Mouse (Mus musculus): ENCODE results near the gene St5. TPM values are rescaled to one million over a fixed set of nuclear protein-coding genes. Genes with fewer than 3 reads are reported as not detected.

Gene St5
- polyA plus RNA-seq, 1 experiment from 2014 or later: 53.3 TPM

- peaks cover 11% of the 10 kb centered on the region; the same call in 1 of the 2 replicates for H3K36me3 ChIP-seq (ENCODE audit: control insufficient read depth, insufficient read depth, low read length)
- H3K4me3 ChIP-seq (ENCODE audit: low read depth, low read length): no peak overlapping the region
- H3K27me3 ChIP-seq (ENCODE audit: control insufficient read depth, insufficient read depth, low read length): no peaks in the 10 kb centered on the region
- H3K27ac ChIP-seq (ENCODE audit: low read length): peak overlapping the region; percentile 12; the same call in 1 of the 2 replicates
- WGBS: 33% methylated on average over 6 of the region's 6 CpGs
- no peaks in the 10 kb centered on the region for H3K9me3 ChIP-seq (ENCODE audit: control insufficient read depth, low read depth, low read length)
- H3K9ac ChIP-seq (replicated peaks; ENCODE audit: low read depth, low read length): no peak overlapping the region
- H3K4me2 ChIP-seq (replicated peaks; ENCODE audit: low read depth, low read length): no peak overlapping the region
- ATAC-seq (ENCODE audit: insufficient number of reproducible peaks, insufficient read depth, low FRiP score, low read depth): peak; percentile 59; the same call in 1 of the 2 replicates
- peaks cover 33% of the 10 kb centered on the region for H3K4me1 ChIP-seq (ENCODE audit: control insufficient read depth, insufficient read depth, low read length)
Measured at GRCm38 (mm10) chr7:109559536-109559935, 143.9 kb downstream of the St5 start.

- Histone ChIP-seq H3K9ac (replicated peaks; ENCODE audit: low read depth, low read length) (no peak overlapping the region), H3K27me3 (ENCODE audit: control insufficient read depth, insufficient read depth, low read length) (no peaks in the 10 kb centered on the region), H3K4me3 (ENCODE audit: low read depth, low read length) (no peak overlapping the region), H3K36me3 (ENCODE audit: control insufficient read depth, insufficient read depth, low read length) (peaks cover 19% of the 10 kb centered on the region), H3K4me1 (ENCODE audit: control insufficient read depth, insufficient read depth, low read length) (no peaks in the 10 kb centered on the region; the same call in 1 of the 2 replicates), H3K9me3 (ENCODE audit: control insufficient read depth, low read depth, low read length) (no peaks in the 10 kb centered on the region), H3K27ac (ENCODE audit: low read length) (no peak overlapping the region), H3K4me2 (replicated peaks; ENCODE audit: low read depth, low read length) (no peak overlapping the region)
- WGBS: 90% methylated on average over 5 of the region's 5 CpGs
- ATAC-seq (ENCODE audit: insufficient number of reproducible peaks, insufficient read depth, low FRiP score, low read depth): no peak
Measured at GRCm38 (mm10) chr7:109546726-109547125, 156.7 kb downstream of the St5 start.

- no peaks in the 10 kb centered on the region; the same call in 1 of the 2 replicates for H3K4me1 ChIP-seq (ENCODE audit: control insufficient read depth, insufficient read depth, low read length)
- no peaks in the 10 kb centered on the region for H3K27me3 ChIP-seq (ENCODE audit: control insufficient read depth, insufficient read depth, low read length)
- H3K36me3 ChIP-seq (ENCODE audit: control insufficient read depth, insufficient read depth, low read length): peaks cover 19% of the 10 kb centered on the region
- no peaks in the 10 kb centered on the region for H3K9me3 ChIP-seq (ENCODE audit: control insufficient read depth, low read depth, low read length)
- no peak overlapping the region for H3K4me3 ChIP-seq (ENCODE audit: low read depth, low read length)
- no peak overlapping the region for H3K4me2 ChIP-seq (replicated peaks; ENCODE audit: low read depth, low read length)
- H3K27ac ChIP-seq (ENCODE audit: low read length): no peak overlapping the region
- 86% methylated on average over 2 of the region's 2 CpGs for WGBS
- no peak for ATAC-seq (ENCODE audit: insufficient number of reproducible peaks, insufficient read depth, low FRiP score, low read depth)
- no peak overlapping the region for H3K9ac ChIP-seq (replicated peaks; ENCODE audit: low read depth, low read length)
Measured at GRCm38 (mm10) chr7:109546186-109546585, 157.2 kb downstream of the St5 start.

DNA sequence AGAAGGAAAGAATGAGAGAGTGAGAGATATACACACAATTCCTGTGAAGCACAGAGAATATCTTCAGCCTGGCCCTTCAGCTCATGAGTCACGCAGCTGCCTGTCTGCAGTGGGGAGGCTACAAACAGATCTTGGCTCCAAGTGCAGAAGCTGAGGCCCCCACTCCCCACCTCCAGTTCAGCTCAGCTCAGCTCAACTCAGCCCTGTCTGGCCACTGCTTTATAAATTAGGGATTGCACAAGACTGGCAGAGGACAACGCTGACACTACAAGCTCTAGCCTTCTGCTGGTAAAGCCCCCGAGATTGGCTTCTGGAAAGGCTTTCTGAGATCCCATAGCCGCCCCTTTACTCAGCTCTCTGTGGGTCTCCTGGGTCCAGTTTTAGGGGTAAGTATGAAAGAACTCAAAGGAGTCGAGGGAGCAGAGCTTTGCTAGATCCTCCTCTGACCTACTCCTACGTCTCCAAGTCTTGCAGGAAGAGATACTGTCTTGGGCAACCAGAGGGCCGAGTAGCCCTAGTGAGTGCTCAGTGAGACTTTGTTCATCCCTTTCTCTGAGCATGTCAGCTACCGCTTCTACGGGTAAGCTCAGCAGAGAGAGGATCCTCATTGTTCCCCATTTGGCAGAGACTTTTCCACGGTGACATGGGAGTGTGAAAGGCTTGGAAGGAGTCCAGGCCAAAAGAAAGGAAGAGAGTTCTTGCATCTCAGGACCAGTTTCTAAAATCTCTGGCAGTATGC lies 158.0 kb downstream of the St5 start:
- Histone ChIP-seq H3K9ac (replicated peaks; ENCODE audit: low read depth, low read length) (no peak overlapping the region), H3K27me3 (ENCODE audit: control insufficient read depth, insufficient read depth, low read length) (no peaks in the 10 kb centered on the region), H3K9me3 (ENCODE audit: control insufficient read depth, low read depth, low read length) (no peaks in the 10 kb centered on the region), H3K27ac (ENCODE audit: low read length) (peak overlapping the region; percentile 61; the same call in 1 of the 2 replicates), H3K4me2 (replicated peaks; ENCODE audit: low read depth, low read length) (no peak overlapping the region), H3K36me3 (ENCODE audit: control insufficient read depth, insufficient read depth, low read length) (peaks cover 14% of the 10 kb centered on the region), H3K4me1 (ENCODE audit: control insufficient read depth, insufficient read depth, low read length) (no peaks in the 10 kb centered on the region; the same call in 1 of the 2 replicates), H3K4me3 (ENCODE audit: low read depth, low read length) (no peak overlapping the region)
- ATAC-seq (ENCODE audit: insufficient number of reproducible peaks, insufficient read depth, low FRiP score, low read depth): no peak
- 79% methylated on average over 10 of the region's 10 CpGs for WGBS

DNA sequence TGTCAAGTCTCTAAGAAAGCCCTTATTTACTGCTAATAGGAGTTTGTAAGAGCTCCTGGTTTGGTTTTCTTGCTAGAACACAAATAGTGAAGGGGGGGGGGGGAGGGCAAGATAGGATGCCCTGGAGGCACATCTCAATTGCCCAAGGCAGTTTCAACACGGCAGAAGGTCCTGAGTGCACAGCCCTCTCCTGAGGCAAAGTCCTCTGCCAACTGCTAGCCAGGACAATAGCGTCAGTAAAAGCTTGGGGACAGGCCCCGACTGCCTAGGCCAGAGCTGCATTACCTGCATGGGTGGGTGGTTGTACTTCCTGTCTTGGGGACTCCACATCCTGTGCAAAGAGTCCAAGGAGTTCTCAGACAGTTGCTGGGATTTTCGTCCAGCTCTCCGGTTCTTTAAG lies 158.6 kb downstream of the St5 start:
- H3K4me2 ChIP-seq (replicated peaks; ENCODE audit: low read depth, low read length): no peak overlapping the region
- peaks cover 18% of the 10 kb centered on the region for H3K36me3 ChIP-seq (ENCODE audit: control insufficient read depth, insufficient read depth, low read length)
- no peaks in the 10 kb centered on the region for H3K27me3 ChIP-seq (ENCODE audit: control insufficient read depth, insufficient read depth, low read length)
- WGBS: 79% methylated on average over 5 of the region's 5 CpGs
- H3K27ac ChIP-seq (ENCODE audit: low read length): 0 out of 2 replicates have a peak overlapping the region, but pooled peaks have one; percentile 61
- no peak overlapping the region for H3K4me3 ChIP-seq (ENCODE audit: low read depth, low read length)
- H3K4me1 ChIP-seq (ENCODE audit: control insufficient read depth, insufficient read depth, low read length): no peaks in the 10 kb centered on the region; the same call in 1 of the 2 replicates
- H3K9me3 ChIP-seq (ENCODE audit: control insufficient read depth, low read depth, low read length): no peaks in the 10 kb centered on the region
- ATAC-seq (ENCODE audit: insufficient number of reproducible peaks, insufficient read depth, low FRiP score, low read depth): no peak
- no peak overlapping the region for H3K9ac ChIP-seq (replicated peaks; ENCODE audit: low read depth, low read length)

- WGBS: 86% methylated on average over 3 of the region's 3 CpGs
- H3K27ac ChIP-seq (ENCODE audit: low read length): peak overlapping the region; percentile 4; the same call in 1 of the 2 replicates
Measured at GRCm38 (mm10) chr7:109542364-109542628, 161.1 kb downstream of the St5 start.

GRCm38 (mm10) chr7:109541609-109542363 lies 161.6 kb downstream of the St5 start:
- peaks cover 31% of the 10 kb centered on the region for H3K36me3 ChIP-seq (ENCODE audit: control insufficient read depth, insufficient read depth, low read length)
- 82% methylated on average over 10 of the region's 10 CpGs for WGBS
- no peaks in the 10 kb centered on the region; the same call in 1 of the 2 replicates for H3K4me1 ChIP-seq (ENCODE audit: control insufficient read depth, insufficient read depth, low read length)
- no peaks in the 10 kb centered on the region for H3K9me3 ChIP-seq (ENCODE audit: control insufficient read depth, low read depth, low read length)
- H3K9ac ChIP-seq (replicated peaks; ENCODE audit: low read depth, low read length): no peak overlapping the region
- H3K27me3 ChIP-seq (ENCODE audit: control insufficient read depth, insufficient read depth, low read length): no peaks in the 10 kb centered on the region
- no peak overlapping the region for H3K4me2 ChIP-seq (replicated peaks; ENCODE audit: low read depth, low read length)
- H3K27ac ChIP-seq (ENCODE audit: low read length): peak overlapping the region; percentile 4; the same call in 1 of the 2 replicates
- no peak for ATAC-seq (ENCODE audit: insufficient number of reproducible peaks, insufficient read depth, low FRiP score, low read depth)
- H3K4me3 ChIP-seq (ENCODE audit: low read depth, low read length): no peak overlapping the region

More at GRCm38 (mm10) chr7:109542364-109542628, 161.1 kb downstream of the St5 start:
- Histone ChIP-seq H3K4me1 (ENCODE audit: control insufficient read depth, insufficient read depth, low read length) (no peaks in the 10 kb centered on the region; the same call in 1 of the 2 replicates), H3K4me2 (replicated peaks; ENCODE audit: low read depth, low read length) (no peak overlapping the region), H3K9ac (replicated peaks; ENCODE audit: low read depth, low read length) (no peak overlapping the region), H3K4me3 (ENCODE audit: low read depth, low read length) (no peak overlapping the region), H3K27me3 (ENCODE audit: control insufficient read depth, insufficient read depth, low read length) (no peaks in the 10 kb centered on the region), H3K9me3 (ENCODE audit: control insufficient read depth, low read depth, low read length) (no peaks in the 10 kb centered on the region), H3K36me3 (ENCODE audit: control insufficient read depth, insufficient read depth, low read length) (peaks cover 31% of the 10 kb centered on the region)
- ATAC-seq (ENCODE audit: insufficient number of reproducible peaks, insufficient read depth, low FRiP score, low read depth): no peak

DNA sequence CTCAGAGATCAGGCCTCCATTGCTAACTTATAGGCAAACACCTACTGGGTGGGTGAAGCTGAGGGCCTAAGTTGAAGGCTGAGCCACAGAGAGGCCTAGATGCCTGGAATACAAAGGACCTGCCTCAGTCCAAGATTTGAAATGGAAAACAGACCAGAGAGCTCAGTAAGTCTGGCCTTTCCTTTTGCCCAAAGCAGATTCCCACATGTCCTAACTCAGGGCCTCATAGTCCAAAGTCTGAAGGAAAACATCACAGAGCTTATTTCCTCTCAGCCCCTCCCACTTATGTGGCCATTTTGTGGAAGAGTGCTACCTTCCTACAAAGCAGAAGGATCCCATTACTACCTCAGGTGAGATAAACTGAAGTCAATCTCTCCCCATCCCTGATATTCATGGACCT lies 162.5 kb downstream of the St5 start:
- ATAC-seq (ENCODE audit: insufficient number of reproducible peaks, insufficient read depth, low FRiP score, low read depth): no peak
- H3K36me3 ChIP-seq (ENCODE audit: control insufficient read depth, insufficient read depth, low read length): peaks cover 35% of the 10 kb centered on the region
- no peak overlapping the region for H3K27ac ChIP-seq (ENCODE audit: low read length)

More for the DNA sequence above, 162.5 kb downstream of the St5 start:
- no peak overlapping the region for H3K9ac ChIP-seq (replicated peaks; ENCODE audit: low read depth, low read length)
- no peak overlapping the region for H3K4me3 ChIP-seq (ENCODE audit: low read depth, low read length)
- H3K9me3 ChIP-seq (ENCODE audit: control insufficient read depth, low read depth, low read length): no peaks in the 10 kb centered on the region
- H3K4me1 ChIP-seq (ENCODE audit: control insufficient read depth, insufficient read depth, low read length): no peaks in the 10 kb centered on the region; the same call in 1 of the 2 replicates
- no peaks in the 10 kb centered on the region for H3K27me3 ChIP-seq (ENCODE audit: control insufficient read depth, insufficient read depth, low read length)
- no peak overlapping the region for H3K4me2 ChIP-seq (replicated peaks; ENCODE audit: low read depth, low read length)

All from stomach, embryonic 14.5 days (tissue).